Mouse (Mus musculus): Measurements from ENCODE around the gene Epha2. TPM values are rescaled to one million over a fixed set of nuclear protein-coding genes. Genes with fewer than 3 reads are reported as not detected.
A peak's percentile ranks its signal among the peaks of the same experiment; 100 is the strongest.

The Epha2 gene
- total RNA-seq (2021) = 10 to 100 TPM; 14.4 to 23.6 TPM
- long read RNA-seq, experiment 1, partial matches to known transcripts = 1 of 3 reads
- long read RNA-seq, experiment 1, other reads (novel, unspliced or antisense) = 0 of 3 reads
- long read RNA-seq, experiment 2, partial matches to known transcripts = 0 of 4 reads
- long read RNA-seq, experiment 2, other reads (novel, unspliced or antisense) = 3 of 4 reads

DNA sequence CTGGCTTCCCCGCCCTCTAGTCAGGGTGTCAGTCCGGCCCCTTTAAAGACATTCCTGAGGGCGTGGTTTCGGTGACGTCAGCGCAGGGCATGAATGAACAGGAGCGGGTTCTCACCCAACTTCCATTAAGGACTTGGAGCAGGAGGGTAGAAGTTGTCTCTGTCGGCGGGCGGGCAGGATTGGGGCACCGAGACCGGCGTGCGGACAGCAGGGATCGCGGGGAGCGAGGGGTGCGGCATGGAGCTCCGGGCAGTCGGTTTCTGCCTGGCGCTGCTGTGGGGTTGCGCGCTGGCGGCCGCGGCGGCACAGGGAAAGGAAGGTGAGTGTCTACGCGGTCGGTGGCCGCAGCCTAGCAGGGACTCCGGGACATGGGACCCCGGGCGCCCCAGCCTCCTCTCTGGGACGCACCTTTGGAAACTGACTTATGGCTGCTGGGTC lies at the start of gene Epha2:
Epha2 (plus strand) TSS at position 125 of the 438 bp plus-strand sequence.
- DNase-seq = peak; percentile 94 to 95

GRCm38 (mm10) chr4:141252641-141253040 lies 48.4 kb upstream of the Epha2 start:
- DNase-seq = no peak

- peak in 1 of 2 experiments; percentile 34 for DNase-seq
These were observed 46.8 kb upstream of the Epha2 start for GRCm38 (mm10) chr4:141254234-141254633.

GRCm38 (mm10) chr4:141257440-141257839 lies 43.6 kb upstream of the Epha2 start:
- DNase-seq = peak in 1 of 2 experiments; percentile 27

- no peak for DNase-seq
These were observed 41.6 kb upstream of the Epha2 start for GRCm38 (mm10) chr4:141259413-141259812.

GRCm38 (mm10) chr4:141260007-141260723 lies 40.9 kb upstream of the Epha2 start:
- DNase-seq = peak; percentile 69 to 79

DNA sequence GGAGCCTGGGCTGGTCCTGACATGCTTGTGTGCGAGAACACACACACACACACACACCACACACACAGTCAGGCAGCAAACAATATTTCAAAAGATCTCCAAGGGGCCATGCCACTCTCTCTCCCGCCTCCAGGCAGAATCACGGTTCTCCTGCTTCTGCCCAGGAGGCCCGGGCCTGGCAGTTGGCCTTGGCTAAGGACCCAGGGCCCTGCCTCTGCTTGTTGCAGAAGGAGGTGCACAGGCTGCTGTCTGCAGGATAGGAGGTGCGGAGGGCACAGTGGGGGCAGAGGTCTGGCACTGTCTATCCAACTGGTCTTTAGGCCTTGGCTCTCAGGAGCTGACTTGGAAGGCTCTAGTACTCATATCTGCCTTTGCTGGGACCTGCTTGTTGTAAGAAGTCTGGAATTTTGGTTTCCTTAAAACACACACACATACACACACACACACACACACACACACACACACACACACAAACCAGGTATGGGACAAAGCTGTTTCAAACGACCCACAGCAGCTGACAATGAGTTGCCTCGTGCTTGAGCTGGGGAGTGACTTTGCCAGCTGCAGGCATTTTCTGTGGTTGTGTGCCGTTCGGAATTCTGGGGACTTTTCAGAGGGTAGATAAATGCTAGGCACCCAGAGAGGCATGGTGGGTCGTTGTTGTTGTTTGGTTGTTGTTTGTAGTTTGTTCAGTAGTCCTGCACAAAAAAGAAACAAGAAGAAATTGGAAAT lies 38.0 kb upstream of the Epha2 start:
- peak; percentile 43 to 59 for DNase-seq

GRCm38 (mm10) chr4:141265979-141266637 lies 34.9 kb upstream of the Epha2 start:
- DNase-seq = no peak

DNA sequence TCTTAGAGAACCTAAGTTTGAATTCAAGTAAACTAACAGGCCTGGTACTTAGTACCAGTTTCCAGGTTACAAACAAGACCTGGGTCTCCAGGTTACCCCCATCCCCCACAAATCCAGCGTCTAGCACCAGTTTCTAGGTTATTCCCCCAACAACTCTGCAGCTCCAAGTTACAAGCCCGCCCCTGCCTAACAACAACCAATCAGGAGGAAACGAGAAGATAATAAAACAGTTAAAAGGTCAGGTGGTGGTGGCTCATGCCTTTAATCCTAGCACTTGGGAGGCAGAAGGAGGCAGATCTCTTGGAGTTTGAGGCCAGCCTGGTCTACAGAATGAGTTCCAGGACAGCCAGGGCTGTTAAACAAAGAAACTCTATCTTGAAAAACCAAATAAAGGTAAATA lies 33.8 kb upstream of the Epha2 start:
- DNase-seq = no peak

DNA sequence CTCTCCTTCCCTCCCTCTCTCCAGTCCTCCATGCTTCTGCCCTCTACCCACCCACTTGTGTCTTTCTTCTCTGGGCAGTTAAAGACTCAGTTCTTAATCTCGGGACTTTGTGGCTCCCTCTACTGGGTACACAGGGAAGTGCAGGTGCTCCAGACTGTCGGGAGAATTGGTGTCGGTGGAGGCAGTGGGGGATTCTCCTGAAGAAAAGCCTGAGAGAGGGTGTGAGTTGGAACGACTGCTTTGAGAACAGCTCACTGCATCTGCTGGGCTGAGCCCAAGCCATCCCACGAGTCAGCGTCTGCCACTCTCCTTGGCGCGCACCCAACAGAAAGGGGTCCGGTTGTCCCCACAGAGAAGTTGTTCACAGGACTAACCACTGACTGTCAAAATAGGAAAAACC lies 33.2 kb upstream of the Epha2 start:
- DNase-seq = peak; percentile 61 to 69

- DNase-seq = no peak
These were observed 32.7 kb upstream of the Epha2 start for GRCm38 (mm10) chr4:141268350-141268749.

- no peak for DNase-seq
These were observed 32.0 kb upstream of the Epha2 start for GRCm38 (mm10) chr4:141269080-141269479.

- DNase-seq = no peak
These were observed 30.7 kb upstream of the Epha2 start for GRCm38 (mm10) chr4:141270201-141270940.

GRCm38 (mm10) chr4:141271228-141271627 lies 29.8 kb upstream of the Epha2 start:
- no peak for DNase-seq

- DNase-seq = peak in 1 of 2 experiments; percentile 43
These were observed 29.3 kb upstream of the Epha2 start for GRCm38 (mm10) chr4:141271721-141272120.

DNA sequence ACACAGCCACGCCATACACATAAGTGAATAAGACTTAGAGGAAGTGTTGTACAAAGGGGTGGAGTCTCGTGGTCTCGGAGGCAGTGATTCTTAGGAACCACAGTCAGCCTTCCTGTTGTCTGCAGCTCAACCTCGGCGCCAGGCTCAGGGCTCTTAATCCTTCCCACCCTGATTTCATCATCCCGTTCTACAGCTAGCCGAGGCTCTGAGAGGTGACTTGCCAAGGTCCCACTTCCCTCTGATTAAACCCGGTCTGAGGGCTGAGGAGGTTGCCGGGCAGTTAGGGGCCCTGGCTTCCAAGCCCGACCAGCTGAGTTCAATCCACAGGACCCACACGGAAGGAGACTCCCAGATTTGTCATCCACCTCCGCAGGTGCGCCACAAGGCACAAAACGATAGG lies 28.2 kb upstream of the Epha2 start:
- DNase-seq = no peak

DNA sequence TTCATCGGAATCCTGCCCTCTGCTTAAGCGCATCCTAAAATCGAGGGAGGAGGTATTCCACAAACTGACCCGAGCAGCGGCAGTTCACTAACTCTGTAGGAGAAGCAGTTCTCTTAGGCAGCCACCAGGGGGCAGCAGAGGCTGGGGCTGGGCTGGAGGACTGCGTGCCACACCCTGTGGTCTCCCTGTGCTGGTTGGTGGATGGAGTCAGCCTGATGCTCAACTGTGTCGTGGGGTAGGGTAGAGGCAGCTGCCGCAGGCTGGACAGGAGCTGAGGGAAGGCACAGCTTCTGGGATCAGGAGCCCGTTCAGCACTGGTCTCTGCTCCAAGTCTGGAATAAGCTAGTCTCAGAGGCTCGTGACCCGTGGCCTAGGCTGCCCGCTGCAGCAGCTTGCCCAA lies 27.7 kb upstream of the Epha2 start:
- peak; percentile 91 to 96 for DNase-seq

DNA sequence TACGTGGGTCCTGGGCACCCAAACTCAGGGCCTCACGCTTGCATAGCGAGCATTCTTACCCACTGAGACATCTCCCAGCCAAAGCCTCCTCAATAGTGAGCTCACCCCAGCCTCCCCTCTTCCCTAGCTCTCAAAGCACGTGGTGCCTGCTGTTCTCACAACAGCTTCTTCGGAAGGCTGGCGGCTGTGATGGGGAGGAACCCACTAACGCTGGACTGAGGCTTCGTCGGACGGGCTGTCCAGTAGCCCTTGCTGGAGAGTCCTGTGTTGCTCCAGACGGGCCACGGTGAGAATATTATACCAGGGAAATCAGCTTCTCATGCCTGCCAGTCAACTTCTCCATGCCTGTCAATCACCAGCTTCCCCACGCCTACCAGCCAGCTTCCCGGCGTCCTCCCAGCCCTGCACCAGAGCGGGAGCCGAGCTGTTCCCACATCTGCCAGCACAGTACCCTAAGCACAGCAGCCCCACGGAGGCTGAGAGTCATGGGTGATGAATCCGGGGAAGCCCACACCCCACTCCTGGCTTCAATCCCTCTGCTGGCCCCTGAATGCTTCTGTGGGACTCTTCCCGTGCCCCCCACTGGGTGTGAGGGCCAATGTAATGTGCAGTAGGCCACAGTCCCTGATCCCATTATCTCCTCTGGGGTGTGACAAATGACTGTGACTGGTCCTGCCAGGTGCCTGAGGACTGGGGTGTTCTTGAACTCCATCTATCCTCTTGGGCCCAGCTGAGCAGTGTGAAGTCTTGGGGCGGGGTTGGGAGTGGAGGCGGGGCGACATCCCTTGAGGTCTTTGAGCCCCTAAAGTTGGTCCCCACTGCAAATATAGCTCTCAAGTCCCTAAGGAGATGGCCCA lies 26.3 kb upstream of the Epha2 start:
- DNase-seq = no peak

GRCm38 (mm10) chr4:141277157-141277556 lies 23.9 kb upstream of the Epha2 start:
- no peak for DNase-seq

DNA sequence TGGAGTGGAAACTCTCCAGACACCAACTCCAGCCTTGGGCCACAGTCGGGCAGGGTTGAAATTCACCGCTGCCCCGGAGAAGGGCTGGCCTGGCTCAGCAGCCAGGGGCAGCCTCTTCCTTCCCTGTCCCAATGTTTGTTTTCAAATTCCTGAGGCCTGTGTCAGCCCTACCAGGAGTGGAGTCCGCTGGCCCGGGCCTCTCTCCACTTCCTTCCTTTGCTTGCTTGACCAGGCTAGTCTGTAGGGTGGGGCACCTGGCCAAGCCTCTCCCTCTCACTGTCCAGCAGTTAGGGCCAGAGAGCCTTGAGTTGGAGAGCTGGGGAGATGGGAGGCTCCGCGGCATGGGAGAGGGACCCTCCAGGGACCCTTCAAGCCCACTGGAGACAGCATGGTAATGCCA lies 22.9 kb upstream of the Epha2 start:
- peak; percentile 78 to 89 for DNase-seq

GRCm38 (mm10) chr4:141279327-141279726 lies 21.7 kb upstream of the Epha2 start:
- DNase-seq = no peak
